Mouse (Mus musculus): ENCODE results near the gene Ift52. TPM values are rescaled to one million over a fixed set of nuclear protein-coding genes. Genes with fewer than 3 reads are reported as not detected.

Ift52 gene
- polyA plus RNA-seq, 1 experiment: 10.0 TPM

- Histone ChIP-seq H3K4me3 (ENCODE audit: low read depth, low read length) (no peak overlapping the region), H3K27ac (ENCODE audit: insufficient read depth, low read depth, low read length) (no peak overlapping the region), H3K27me3 (ENCODE audit: control insufficient read depth, insufficient read depth, low read length) (no peaks in the 10 kb centered on the region), H3K4me1 (ENCODE audit: control insufficient read depth, insufficient read depth, insufficient read length, low read length) (no peaks in the 10 kb centered on the region; the same call in none of the 2 replicates), H3K36me3 (ENCODE audit: control insufficient read depth, insufficient read depth, low read length) (peaks cover 2% of the 10 kb centered on the region; the same call in 1 of the 2 replicates)
- WGBS: 88% methylated on average over 7 of the region's 7 CpGs
- TF ChIP-seq CTCF (IDR thresholded peaks at IDR 0.05; ENCODE audit: extremely low read depth, insufficient read length, insufficient replicate concordance, low read depth, low read length) (no peak), POLR2A (IDR thresholded peaks at IDR 0.05; ENCODE audit: low read depth, low read length) (no peak)
Observed at GRCm38 (mm10) chr2:163074006-163074405, 56.9 kb downstream of the Ift52 start.

- Histone ChIP-seq H3K4me3 (ENCODE audit: low read depth, low read length) (no peak overlapping the region), H3K27me3 (ENCODE audit: control insufficient read depth, insufficient read depth, low read length) (no peaks in the 10 kb centered on the region), H3K36me3 (ENCODE audit: control insufficient read depth, insufficient read depth, low read length) (peaks cover 2% of the 10 kb centered on the region; the same call in 1 of the 2 replicates), H3K4me1 (ENCODE audit: control insufficient read depth, insufficient read depth, insufficient read length, low read length) (no peaks in the 10 kb centered on the region; the same call in none of the 2 replicates), H3K27ac (ENCODE audit: insufficient read depth, low read depth, low read length) (no peak overlapping the region)
- WGBS: 95% methylated on average over 12 of the region's 12 CpGs
- TF ChIP-seq POLR2A (IDR thresholded peaks at IDR 0.05; ENCODE audit: low read depth, low read length) (no peak), CTCF (IDR thresholded peaks at IDR 0.05; ENCODE audit: extremely low read depth, insufficient read length, insufficient replicate concordance, low read depth, low read length) (no peak)
Observed at GRCm38 (mm10) chr2:163074808-163075207, 57.7 kb downstream of the Ift52 start.

- 78% methylated on average over 3 of the region's 3 CpGs for WGBS
- H3K27me3 ChIP-seq (ENCODE audit: control insufficient read depth, insufficient read depth, low read length): no peaks in the 10 kb centered on the region
- no peak for TF ChIP-seq POLR2A (IDR thresholded peaks at IDR 0.05; ENCODE audit: low read depth, low read length)
- no peak for TF ChIP-seq CTCF (IDR thresholded peaks at IDR 0.05; ENCODE audit: extremely low read depth, insufficient read length, insufficient replicate concordance, low read depth, low read length)
- no peak overlapping the region for H3K27ac ChIP-seq (ENCODE audit: insufficient read depth, low read depth, low read length)
- H3K4me1 ChIP-seq (ENCODE audit: control insufficient read depth, insufficient read depth, insufficient read length, low read length): no peaks in the 10 kb centered on the region; the same call in none of the 2 replicates
- no peak overlapping the region for H3K4me3 ChIP-seq (ENCODE audit: low read depth, low read length)
- peaks cover 2% of the 10 kb centered on the region; the same call in 1 of the 2 replicates for H3K36me3 ChIP-seq (ENCODE audit: control insufficient read depth, insufficient read depth, low read length)
Observed at GRCm38 (mm10) chr2:163075234-163075633, 58.1 kb downstream of the Ift52 start.

GRCm38 (mm10) chr2:163079041-163079440 lies 61.9 kb downstream of the Ift52 start:
- no peaks in the 10 kb centered on the region for H3K27me3 ChIP-seq (ENCODE audit: control insufficient read depth, insufficient read depth, low read length)
- H3K4me1 ChIP-seq (ENCODE audit: control insufficient read depth, insufficient read depth, insufficient read length, low read length): no peaks in the 10 kb centered on the region
- H3K27ac ChIP-seq (ENCODE audit: insufficient read depth, low read depth, low read length): no peak overlapping the region
- TF ChIP-seq CTCF (IDR thresholded peaks at IDR 0.05; ENCODE audit: extremely low read depth, insufficient read length, insufficient replicate concordance, low read depth, low read length): no peak
- TF ChIP-seq POLR2A (IDR thresholded peaks at IDR 0.05; ENCODE audit: low read depth, low read length): no peak
- no peaks in the 10 kb centered on the region; the same call in 1 of the 2 replicates for H3K36me3 ChIP-seq (ENCODE audit: control insufficient read depth, insufficient read depth, low read length)
- 98% methylated on average over 4 of the region's 4 CpGs for WGBS
- no peak overlapping the region for H3K4me3 ChIP-seq (ENCODE audit: low read depth, low read length)

GRCm38 (mm10) chr2:163082591-163082990 lies 65.4 kb downstream of the Ift52 start:
- Histone ChIP-seq H3K4me1 (ENCODE audit: control insufficient read depth, insufficient read depth, insufficient read length, low read length) (no peaks in the 10 kb centered on the region), H3K27me3 (ENCODE audit: control insufficient read depth, insufficient read depth, low read length) (no peaks in the 10 kb centered on the region), H3K27ac (ENCODE audit: insufficient read depth, low read depth, low read length) (no peak overlapping the region), H3K36me3 (ENCODE audit: control insufficient read depth, insufficient read depth, low read length) (no peaks in the 10 kb centered on the region; the same call in 1 of the 2 replicates), H3K4me3 (ENCODE audit: low read depth, low read length) (no peak overlapping the region)
- 83% methylated on average over 5 of the region's 5 CpGs for WGBS
- no peak for TF ChIP-seq POLR2A (IDR thresholded peaks at IDR 0.05; ENCODE audit: low read depth, low read length)
- no peak for TF ChIP-seq CTCF (IDR thresholded peaks at IDR 0.05; ENCODE audit: extremely low read depth, insufficient read length, insufficient replicate concordance, low read depth, low read length)

GRCm38 (mm10) chr2:163084519-163084918 lies 67.4 kb downstream of the Ift52 start:
- no peak overlapping the region for H3K27ac ChIP-seq (ENCODE audit: insufficient read depth, low read depth, low read length)
- H3K36me3 ChIP-seq (ENCODE audit: control insufficient read depth, insufficient read depth, low read length): no peaks in the 10 kb centered on the region; the same call in 1 of the 2 replicates
- TF ChIP-seq CTCF (IDR thresholded peaks at IDR 0.05; ENCODE audit: extremely low read depth, insufficient read length, insufficient replicate concordance, low read depth, low read length) (no peak), POLR2A (IDR thresholded peaks at IDR 0.05; ENCODE audit: low read depth, low read length) (no peak)
- H3K4me1 ChIP-seq (ENCODE audit: control insufficient read depth, insufficient read depth, insufficient read length, low read length): no peaks in the 10 kb centered on the region
- no peak overlapping the region for H3K4me3 ChIP-seq (ENCODE audit: low read depth, low read length)
- WGBS: 67% methylated on average over 3 of the region's 3 CpGs
- H3K27me3 ChIP-seq (ENCODE audit: control insufficient read depth, insufficient read depth, low read length): no peaks in the 10 kb centered on the region

- no peak overlapping the region for H3K27ac ChIP-seq (ENCODE audit: insufficient read depth, low read depth, low read length)
- TF ChIP-seq CTCF (IDR thresholded peaks at IDR 0.05; ENCODE audit: extremely low read depth, insufficient read length, insufficient replicate concordance, low read depth, low read length): no peak
- TF ChIP-seq POLR2A (IDR thresholded peaks at IDR 0.05; ENCODE audit: low read depth, low read length): no peak
Observed at GRCm38 (mm10) chr2:163085047-163085446, 67.9 kb downstream of the Ift52 start.

More at GRCm38 (mm10) chr2:163085047-163085446, 67.9 kb downstream of the Ift52 start:
- no peaks in the 10 kb centered on the region for H3K27me3 ChIP-seq (ENCODE audit: control insufficient read depth, insufficient read depth, low read length)
- WGBS: 84% methylated on average over 6 of the region's 6 CpGs
- no peak overlapping the region for H3K4me3 ChIP-seq (ENCODE audit: low read depth, low read length)
- no peaks in the 10 kb centered on the region; the same call in 1 of the 2 replicates for H3K36me3 ChIP-seq (ENCODE audit: control insufficient read depth, insufficient read depth, low read length)
- no peaks in the 10 kb centered on the region for H3K4me1 ChIP-seq (ENCODE audit: control insufficient read depth, insufficient read depth, insufficient read length, low read length)
